Mouse (Mus musculus) liver, embryonic 12.5 days (tissue): ENCODE results near the gene Myt1l. TPM values are rescaled to one million over a fixed set of nuclear protein-coding genes. Genes with fewer than 3 reads are reported as not detected.

Experiments
- ATAC-seq: fragments of 200-750 bp; cut with Nextera tagmentation; 2 replicates; pipeline ENCODE4 v1.8.0; 2017; ENCODE audit warnings: moderate number of reproducible peaks, mild to moderate bottlenecking, moderate library complexity
- H3K27ac ChIP-seq: fragments of 300-500 bp; sonication (generic); 2 replicates; pipeline ENCODE4 v1.5.1; 2016; ENCODE audit warnings: mild to moderate bottlenecking
- H3K27me3 ChIP-seq: fragments of 300-500 bp; sonication (generic); replicated peaks from 2 replicates; pipeline ENCODE4 v1.6.1; 2016; ENCODE audit warnings: mild to moderate bottlenecking, moderate library complexity
- H3K36me3 ChIP-seq: fragments of 300-500 bp; sonication (generic); 2 replicates; pipeline ENCODE4 v1.6.1; 2016; ENCODE audit warnings: mild to moderate bottlenecking, moderate library complexity
- H3K4me1 ChIP-seq: fragments of 300-500 bp; sonication (generic); 2 replicates; pipeline ENCODE4 v1.6.1; 2016
- H3K4me2 ChIP-seq: fragments of 300-500 bp; sonication (generic); 2 replicates; pipeline ENCODE4 v1.6.1; 2016; ENCODE audit warnings: mild to moderate bottlenecking, moderate library complexity
- H3K4me3 ChIP-seq: fragments of 300-500 bp; sonication (generic); 2 replicates; pipeline ENCODE4 v1.5.1; 2016; ENCODE audit warnings: mild to moderate bottlenecking, moderate library complexity
- H3K9ac ChIP-seq: fragments of 300-500 bp; sonication (generic); 2 replicates; pipeline ENCODE4 v1.6.1; 2016; ENCODE audit warnings: mild to moderate bottlenecking, moderate library complexity
- H3K9me3 ChIP-seq: fragments of 300-500 bp; sonication (generic); replicated peaks from 2 replicates; pipeline ENCODE4 v1.6.1; 2016; ENCODE audit warnings: mild to moderate bottlenecking, moderate library complexity
- WGBS: fragments of 180-500 bp; shearing (Covaris S2); methylation state at CpG from one replicate; pipeline ENCODE4 v1.1.7; 2016; ENCODE audit not compliant: insufficient replicate concordance; 5-methylcytosine and 5-hydroxymethylcytosine counted together
- polyA plus RNA-seq: library from polyadenylated mRNA; unstranded; fragments of >200 nt; fragmentation: Nextera tagmentation; extraction: Ambion mirVana; gene quantifications from 2 replicates; pipeline ENCODE4 v1.2.1, GENCODE M21; 2016

Myt1l gene
- polyA plus RNA-seq, 1 experiment from 2014 or later: not detected

DNA sequence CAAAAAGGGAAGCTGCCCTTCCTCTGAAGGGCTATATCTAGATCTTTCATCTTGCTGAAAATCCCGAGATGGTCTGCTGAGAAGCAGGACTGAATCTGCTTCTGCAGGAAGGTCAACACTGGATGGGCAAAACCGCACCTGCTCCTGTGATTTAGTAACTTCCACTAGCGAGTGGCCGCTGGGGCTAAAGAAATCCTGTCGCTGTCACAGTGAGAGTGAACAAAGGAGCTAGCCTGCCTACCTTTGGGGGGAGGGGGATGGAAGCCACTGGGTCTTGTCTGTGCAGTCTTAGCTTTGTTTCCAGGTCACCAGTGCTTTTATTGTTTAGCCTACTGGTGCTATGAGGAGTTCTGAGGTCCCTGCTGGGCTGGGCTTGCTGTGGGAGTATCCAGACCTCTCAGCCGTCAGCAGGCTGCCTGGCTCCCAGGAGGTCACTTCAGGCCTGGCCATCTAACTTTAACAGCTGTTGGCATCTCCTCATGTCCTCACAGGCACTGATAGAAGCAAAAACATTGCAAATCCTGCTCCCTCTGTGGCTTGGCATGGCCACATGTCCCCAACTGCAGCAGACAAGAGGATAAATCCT lies 173.6 kb downstream of the Myt1l start:
- no peak for ATAC-seq
- WGBS: 28% methylated on average over 6 of the region's 6 CpGs
- H3K9ac ChIP-seq: no peak overlapping the region
- H3K9me3 ChIP-seq: no peaks in the 10 kb centered on the region
- no peak overlapping the region for H3K4me2 ChIP-seq
- no peaks in the 10 kb centered on the region for H3K4me1 ChIP-seq
- H3K27ac ChIP-seq: no peak overlapping the region
- no peak overlapping the region for H3K4me3 ChIP-seq
- H3K36me3 ChIP-seq: no peaks in the 10 kb centered on the region
- no peaks in the 10 kb centered on the region for H3K27me3 ChIP-seq

DNA sequence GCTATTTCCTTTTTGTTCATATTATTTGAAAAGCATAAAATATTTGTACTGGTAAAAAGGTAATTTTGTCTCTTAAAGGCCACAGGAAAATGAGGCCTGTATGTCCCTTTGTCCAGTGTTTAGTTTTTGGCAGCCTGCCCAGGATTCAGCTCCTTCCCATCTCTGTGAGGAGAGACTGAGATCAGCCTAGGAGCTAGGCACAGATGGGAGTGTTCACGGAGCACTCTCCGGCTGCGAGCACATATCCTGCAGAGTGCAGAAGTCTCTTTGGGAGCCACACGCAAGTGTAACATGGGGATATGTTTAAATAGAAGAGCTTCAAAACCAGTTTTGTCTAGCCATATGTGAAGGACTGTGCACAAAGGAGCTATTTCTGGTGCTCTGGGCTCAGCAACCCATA lies 174.4 kb downstream of the Myt1l start:
- H3K9me3 ChIP-seq: no peaks in the 10 kb centered on the region

DNA sequence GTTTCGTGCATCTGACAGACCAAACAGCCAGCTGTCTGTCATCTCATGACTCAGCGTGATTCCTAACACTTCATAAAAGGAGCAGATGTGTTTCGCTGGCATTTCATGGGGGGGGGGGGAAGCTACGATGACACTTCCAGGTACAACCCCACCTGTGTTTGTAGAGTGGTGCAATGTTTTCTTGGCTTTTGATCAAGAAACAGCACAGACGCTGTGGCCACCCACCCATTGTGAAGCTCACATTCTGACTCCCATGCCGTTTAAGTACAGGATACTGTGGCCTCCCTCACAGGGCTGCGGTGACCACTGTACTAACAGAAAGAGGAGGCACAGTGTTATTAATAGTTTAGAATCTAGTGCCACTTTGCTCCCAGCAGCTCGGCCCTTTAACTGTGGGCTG lies 175.4 kb downstream of the Myt1l start:
- Histone ChIP-seq H3K9me3 (no peaks in the 10 kb centered on the region), H3K9ac (no peak overlapping the region), H3K27ac (no peak overlapping the region), H3K4me1 (no peaks in the 10 kb centered on the region), H3K4me3 (no peak overlapping the region), H3K36me3 (no peaks in the 10 kb centered on the region), H3K27me3 (no peaks in the 10 kb centered on the region), H3K4me2 (no peak overlapping the region)
- no peak for ATAC-seq
- 65% methylated on average over 8 of the region's 8 CpGs for WGBS

More for the DNA sequence above, 174.4 kb downstream of the Myt1l start:
- Histone ChIP-seq H3K4me3 (no peak overlapping the region), H3K36me3 (no peaks in the 10 kb centered on the region), H3K9ac (no peak overlapping the region), H3K27me3 (no peaks in the 10 kb centered on the region), H3K4me1 (no peaks in the 10 kb centered on the region), H3K27ac (no peak overlapping the region), H3K4me2 (no peak overlapping the region)
- WGBS: 70% methylated on average over 4 of the region's 4 CpGs
- no peak for ATAC-seq

DNA sequence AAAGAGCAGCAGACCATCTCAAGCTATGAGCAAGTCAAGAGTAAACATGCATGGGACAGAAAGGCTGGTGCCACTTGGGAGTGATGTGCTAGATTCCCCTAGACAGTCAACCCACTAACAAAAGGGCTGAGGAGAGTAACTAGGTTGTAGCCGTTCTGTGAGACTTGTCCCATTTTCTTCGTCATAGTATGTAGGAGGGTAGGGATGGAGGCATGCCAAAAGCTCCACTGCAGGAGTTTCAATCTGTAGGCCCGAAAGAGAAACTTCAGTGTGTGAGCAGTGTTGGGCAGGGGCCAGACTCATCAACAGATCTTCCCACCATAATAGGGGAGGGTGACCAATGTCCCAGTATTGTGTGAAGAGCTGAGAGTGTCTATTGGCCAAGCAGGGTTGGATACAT lies 178.9 kb downstream of the Myt1l start:
- Histone ChIP-seq H3K4me3 (no peak overlapping the region), H3K4me1 (no peaks in the 10 kb centered on the region), H3K9ac (no peak overlapping the region), H3K9me3 (no peaks in the 10 kb centered on the region), H3K4me2 (no peak overlapping the region), H3K27ac (no peak overlapping the region), H3K27me3 (no peaks in the 10 kb centered on the region), H3K36me3 (no peaks in the 10 kb centered on the region)
- ATAC-seq: no peak
- WGBS: 62% methylated on average over 3 of the region's 3 CpGs

DNA sequence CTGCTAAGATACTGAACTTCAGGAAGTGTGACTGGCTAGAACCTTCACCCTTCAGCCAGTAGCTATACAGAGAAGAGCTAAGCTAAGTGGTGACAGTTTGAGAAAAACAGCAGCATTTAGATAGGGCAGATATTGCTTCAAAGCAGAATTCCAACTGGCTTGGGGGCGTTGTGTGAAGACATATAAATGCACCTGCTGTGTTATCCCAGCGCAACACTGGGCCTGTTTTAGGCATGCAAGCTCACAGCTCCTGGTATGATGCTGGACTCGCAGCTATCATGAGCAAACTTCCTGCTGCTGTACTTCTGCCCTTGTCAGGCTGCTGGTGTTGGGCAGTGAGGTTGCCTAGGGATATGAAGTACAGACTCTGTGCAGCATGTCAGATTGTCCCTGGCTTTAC lies 180.0 kb downstream of the Myt1l start:
- Histone ChIP-seq H3K36me3 (no peaks in the 10 kb centered on the region), H3K27me3 (no peaks in the 10 kb centered on the region), H3K4me2 (no peak overlapping the region), H3K9me3 (no peaks in the 10 kb centered on the region), H3K27ac (no peak overlapping the region), H3K4me3 (no peak overlapping the region), H3K4me1 (no peaks in the 10 kb centered on the region), H3K9ac (no peak overlapping the region)
- no peak for ATAC-seq
- WGBS: 48% methylated on average over 3 of the region's 3 CpGs

DNA sequence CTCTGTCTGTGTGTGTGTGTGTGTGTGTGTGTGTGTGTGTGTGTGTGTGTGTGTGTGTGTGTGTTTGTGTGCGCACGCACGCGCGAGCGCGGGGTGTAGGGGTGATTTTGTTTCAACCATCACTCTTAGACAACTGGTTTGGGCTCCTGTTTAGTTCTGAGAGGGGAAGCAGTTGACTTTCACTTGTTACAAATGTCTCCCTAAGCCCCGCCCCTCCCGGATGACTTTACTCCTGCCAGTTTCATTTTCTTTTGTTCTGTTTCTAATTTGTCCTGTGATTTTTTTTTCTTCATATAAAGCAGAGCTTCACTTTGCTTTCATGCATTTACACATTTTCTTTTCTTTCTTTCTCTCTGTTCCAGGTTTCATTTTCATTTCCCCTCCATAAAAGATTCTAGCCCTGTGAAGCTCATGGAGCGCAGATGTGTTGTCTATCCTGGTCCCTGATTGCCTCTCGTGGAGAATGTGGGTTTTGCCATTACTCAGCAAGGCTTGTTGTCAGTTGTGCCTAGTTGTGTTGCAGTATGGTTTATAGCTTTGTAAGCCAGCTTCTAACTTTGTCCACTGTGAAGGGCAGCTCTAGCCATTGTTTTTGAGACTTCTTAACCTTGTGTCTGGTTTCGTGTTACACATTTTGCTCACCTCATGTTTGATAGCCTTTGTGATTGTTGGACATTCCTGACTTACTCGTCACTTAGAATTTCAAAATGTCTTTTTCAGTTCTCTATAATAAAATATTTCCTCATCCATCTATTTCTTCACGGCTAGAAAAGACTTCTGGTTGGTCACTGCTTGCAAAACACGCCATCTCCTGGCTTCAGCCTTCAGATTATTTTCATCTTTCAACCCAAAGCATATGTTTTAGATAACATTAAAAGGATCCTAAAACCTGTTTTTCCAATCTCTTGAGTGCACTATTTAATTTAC lies 184.9 kb downstream of the Myt1l start:
- Histone ChIP-seq H3K9me3 (no peaks in the 10 kb centered on the region), H3K27ac (no peak overlapping the region), H3K4me3 (no peak overlapping the region), H3K4me1 (no peaks in the 10 kb centered on the region), H3K4me2 (no peak overlapping the region), H3K36me3 (no peaks in the 10 kb centered on the region), H3K27me3 (no peaks in the 10 kb centered on the region), H3K9ac (no peak overlapping the region)
- 69% methylated on average over 12 of the region's 15 CpGs for WGBS
- no peak for ATAC-seq

DNA sequence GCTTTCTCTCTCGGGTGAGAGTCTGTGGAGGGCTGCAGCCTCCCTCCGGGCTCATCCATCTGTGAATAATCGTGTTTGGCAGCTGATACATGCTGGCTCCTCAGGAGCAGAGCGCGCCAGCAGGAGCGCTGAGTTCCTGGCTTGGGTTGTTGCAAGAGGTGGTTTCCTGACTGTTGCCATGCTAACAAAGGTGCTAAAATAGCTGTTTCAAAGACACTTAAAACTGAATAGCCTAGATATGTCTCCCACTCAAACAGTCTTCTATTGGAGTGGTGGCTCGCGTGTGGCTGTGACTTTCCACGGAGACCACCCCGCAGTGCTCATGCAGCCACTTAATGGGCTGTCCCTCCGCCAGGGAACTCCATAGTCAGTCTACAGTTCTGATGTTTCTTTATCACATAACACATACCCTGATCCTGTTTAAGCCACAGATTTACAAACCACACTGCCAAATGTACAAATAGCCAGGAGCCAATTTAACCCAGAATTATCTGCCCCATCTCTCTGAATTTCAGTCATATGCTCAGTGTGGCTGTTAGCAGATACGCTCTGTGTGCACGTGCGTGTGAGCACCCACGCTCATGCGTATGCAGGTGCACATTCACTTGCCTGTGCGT lies 195.6 kb downstream of the Myt1l start:
- 75% methylated on average over 17 of the region's 17 CpGs for WGBS
- Histone ChIP-seq H3K4me3 (no peak overlapping the region), H3K4me2 (no peak overlapping the region), H3K9me3 (no peaks in the 10 kb centered on the region), H3K9ac (no peak overlapping the region), H3K36me3 (no peaks in the 10 kb centered on the region), H3K27me3 (no peaks in the 10 kb centered on the region), H3K27ac (no peak overlapping the region), H3K4me1 (no peaks in the 10 kb centered on the region)
- no peak for ATAC-seq

DNA sequence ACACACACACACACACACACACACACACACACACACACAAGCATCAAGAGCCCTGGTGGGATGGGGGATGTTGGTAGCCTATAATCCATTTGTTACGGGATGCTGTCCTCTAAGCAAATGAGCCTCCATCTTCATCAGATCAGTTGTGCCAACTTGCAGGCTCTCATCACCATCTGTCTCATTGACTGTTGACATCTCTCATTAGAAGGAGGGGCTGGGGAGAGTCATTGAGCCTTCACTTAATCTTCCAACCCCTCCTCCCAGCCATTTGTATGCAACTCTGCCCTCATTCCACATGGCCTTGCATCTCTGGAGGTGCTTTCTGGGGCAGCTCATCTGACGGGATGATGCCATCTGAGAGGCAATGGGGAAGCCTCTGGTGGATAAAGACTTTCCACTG lies 200.1 kb downstream of the Myt1l start:
- no peak for ATAC-seq
- no peaks in the 10 kb centered on the region for H3K27me3 ChIP-seq
- no peak overlapping the region for H3K27ac ChIP-seq
- H3K36me3 ChIP-seq: no peaks in the 10 kb centered on the region
- no peak overlapping the region for H3K4me3 ChIP-seq
- H3K9me3 ChIP-seq: no peaks in the 10 kb centered on the region
- WGBS: 73% methylated on average over 2 of the region's 2 CpGs
- no peak overlapping the region for H3K9ac ChIP-seq
- no peaks in the 10 kb centered on the region for H3K4me1 ChIP-seq
- no peak overlapping the region for H3K4me2 ChIP-seq

DNA sequence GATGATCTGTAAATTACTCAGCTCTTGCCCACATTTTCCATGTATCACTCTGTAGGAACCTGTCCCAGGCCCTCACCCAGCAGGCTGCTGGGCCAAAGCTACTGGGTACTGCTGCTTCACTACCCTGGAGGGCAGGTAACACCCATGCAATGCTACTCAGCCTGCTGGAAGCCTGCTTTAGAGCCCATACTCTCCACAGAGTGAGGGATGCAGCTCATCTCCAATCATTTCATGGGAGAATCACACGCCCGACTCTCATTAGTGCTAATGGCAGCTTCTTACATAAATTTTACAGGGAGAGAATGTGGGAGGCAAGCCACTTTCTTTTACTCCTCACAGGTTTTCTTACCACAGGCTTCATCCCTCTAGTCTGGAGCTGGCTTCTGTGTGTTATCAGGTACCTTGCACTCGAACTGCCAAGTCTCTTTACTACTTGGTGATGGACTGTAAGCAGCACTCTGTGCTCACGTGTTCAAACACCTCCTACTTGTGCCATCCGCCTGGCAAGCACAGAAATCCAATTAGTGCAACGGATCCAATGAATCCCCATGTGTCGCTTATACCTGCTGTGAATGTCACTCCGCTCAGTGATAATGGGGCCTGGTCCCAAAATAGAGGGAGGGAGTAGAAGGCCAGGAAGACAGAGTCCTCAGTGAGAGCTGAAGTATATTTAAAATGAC lies 212.3 kb downstream of the Myt1l start:
- H3K4me3 ChIP-seq: no peak overlapping the region
- WGBS: 65% methylated on average over 8 of the region's 8 CpGs
- no peak for ATAC-seq
- H3K27ac ChIP-seq: no peak overlapping the region
- H3K36me3 ChIP-seq: no peaks in the 10 kb centered on the region
- H3K27me3 ChIP-seq: no peaks in the 10 kb centered on the region
- H3K4me2 ChIP-seq: no peak overlapping the region
- H3K4me1 ChIP-seq: no peaks in the 10 kb centered on the region
- H3K9me3 ChIP-seq: no peaks in the 10 kb centered on the region
- H3K9ac ChIP-seq: no peak overlapping the region

DNA sequence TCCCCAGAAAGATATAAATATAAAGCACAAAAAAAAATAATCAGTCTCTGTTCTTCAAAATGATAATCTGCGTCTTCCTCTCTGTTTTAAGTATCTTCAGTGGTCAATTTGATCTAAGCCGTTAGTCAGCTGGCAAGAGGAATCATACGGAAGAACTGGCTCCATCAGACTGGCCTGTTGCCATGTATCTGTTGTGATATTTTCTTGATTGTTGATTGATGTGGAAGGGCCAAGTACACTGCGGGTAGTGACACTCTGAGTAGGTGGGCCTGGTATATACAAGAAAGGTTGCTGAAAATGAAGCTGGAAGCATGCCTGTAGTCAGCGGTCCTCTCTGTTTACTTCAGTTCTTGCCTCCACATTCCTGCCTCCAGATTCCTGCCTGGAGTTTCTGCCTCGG lies 213.0 kb downstream of the Myt1l start:
- H3K27ac ChIP-seq: no peak overlapping the region
- H3K36me3 ChIP-seq: no peaks in the 10 kb centered on the region
- no peaks in the 10 kb centered on the region for H3K27me3 ChIP-seq
- no peak overlapping the region for H3K9ac ChIP-seq
- WGBS: 71% methylated on average over 6 of the region's 6 CpGs
- ATAC-seq: no peak
- H3K4me3 ChIP-seq: no peak overlapping the region
- H3K4me2 ChIP-seq: no peak overlapping the region
- no peaks in the 10 kb centered on the region for H3K9me3 ChIP-seq
- no peaks in the 10 kb centered on the region for H3K4me1 ChIP-seq

DNA sequence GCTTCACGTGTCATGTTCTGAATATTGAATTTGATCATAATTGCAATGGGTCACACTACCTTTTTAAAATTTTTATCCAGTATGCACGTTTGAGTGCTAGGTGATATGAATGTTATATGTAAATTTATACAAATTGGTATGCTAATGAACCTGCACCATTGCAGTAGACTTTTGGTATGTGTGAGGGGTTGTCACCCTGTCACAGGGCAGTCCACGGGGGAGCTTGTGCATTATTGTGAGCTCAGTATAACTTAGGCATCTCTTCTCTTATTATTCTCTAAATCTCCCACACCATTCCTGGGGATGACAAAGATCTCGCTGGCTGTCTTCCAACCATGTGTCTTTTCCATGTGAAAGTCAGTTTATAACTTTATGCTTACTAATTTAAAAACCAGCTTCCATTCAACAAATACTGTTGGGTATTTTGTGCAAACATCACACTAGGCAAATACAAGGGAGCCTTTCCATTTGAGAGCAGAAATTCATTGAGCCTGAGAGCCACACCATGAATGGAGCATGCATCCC lies 222.5 kb downstream of the Myt1l start:
- WGBS: 63% methylated on average over 4 of the region's 4 CpGs
- Histone ChIP-seq H3K27ac (no peak overlapping the region), H3K9ac (no peak overlapping the region), H3K4me2 (no peak overlapping the region), H3K4me3 (no peak overlapping the region), H3K9me3 (no peaks in the 10 kb centered on the region), H3K27me3 (no peaks in the 10 kb centered on the region), H3K4me1 (no peaks in the 10 kb centered on the region), H3K36me3 (no peaks in the 10 kb centered on the region)
- ATAC-seq: no peak
